Mouse (Mus musculus) kidney, embryonic 16.5 days (tissue): ENCODE measurements around the gene Serping1. TPM values are rescaled to one million over a fixed set of nuclear protein-coding genes. Genes with fewer than 3 reads are reported as not detected.
"Not testable (repeated sequence)": the region's sequence is repeated elsewhere in the genome, so short reads cannot be mapped to it uniquely, and the experiment has no call there.

ENCODE experiments used
- ATAC-seq: fragments of 200-750 bp; cut with Nextera tagmentation; 2 replicates; pipeline ENCODE4 v1.8.0; 2017; ENCODE audit warnings: moderate TSS enrichment; ENCODE audit not compliant: low FRiP score, low TSS enrichment
- H3K27ac ChIP-seq: fragments of 300-500 bp; sonication (generic); 2 replicates; pipeline ENCODE4 v1.5.1; 2014; ENCODE audit warnings: low read length
- H3K27me3 ChIP-seq: fragments of 300-500 bp; sonication (generic); 2 replicates; pipeline ENCODE4 v1.6.1; 2014; ENCODE audit warnings: low read length, control low read depth, mixed read lengths; ENCODE audit not compliant: insufficient read depth
- H3K36me3 ChIP-seq: fragments of 300-500 bp; sonication (generic); 2 replicates; pipeline ENCODE4 v1.6.1; 2014; ENCODE audit warnings: low read length, control low read depth, mixed read lengths; ENCODE audit not compliant: insufficient read depth
- H3K4me1 ChIP-seq: fragments of 300-500 bp; sonication (generic); 2 replicates; pipeline ENCODE4 v1.6.1; 2014; ENCODE audit warnings: low read length, control low read depth, mixed read lengths; ENCODE audit not compliant: insufficient read depth
- H3K4me2 ChIP-seq: fragments of 300-500 bp; sonication (generic); replicated peaks from 2 replicates; pipeline ENCODE4 v1.6.1; 2014; ENCODE audit warnings: low read depth, low read length
- H3K4me3 ChIP-seq: fragments of 300-500 bp; sonication (generic); 2 replicates; pipeline ENCODE4 v1.5.1; 2014; ENCODE audit warnings: mild to moderate bottlenecking, low read length
- H3K9ac ChIP-seq: fragments of 300-500 bp; sonication (generic); replicated peaks from 2 replicates; pipeline ENCODE4 v1.6.1; 2014; ENCODE audit warnings: low read length
- H3K9me3 ChIP-seq: fragments of 300-500 bp; sonication (generic); 2 replicates; pipeline ENCODE4 v1.6.1; 2016; ENCODE audit warnings: low read length, control low read depth
- WGBS: fragments of 180-500 bp; shearing (Covaris S2); extraction: QIAGEN DNeasy Blood & Tissue Kit; methylation state at CpG from one replicate; pipeline ENCODE4 v1.1.7; 2014; 5-methylcytosine and 5-hydroxymethylcytosine counted together
- polyA plus RNA-seq: library from polyadenylated mRNA; unstranded; fragments of >200 nt; fragmentation: Nextera tagmentation; extraction: Ambion mirVana; gene quantifications from 2 replicates; pipeline ENCODE4 v1.2.1, GENCODE M21; 2015

Serping1 gene
- polyA plus RNA-seq, 1 experiment from 2014 or later, result 115 TPM

DNA sequence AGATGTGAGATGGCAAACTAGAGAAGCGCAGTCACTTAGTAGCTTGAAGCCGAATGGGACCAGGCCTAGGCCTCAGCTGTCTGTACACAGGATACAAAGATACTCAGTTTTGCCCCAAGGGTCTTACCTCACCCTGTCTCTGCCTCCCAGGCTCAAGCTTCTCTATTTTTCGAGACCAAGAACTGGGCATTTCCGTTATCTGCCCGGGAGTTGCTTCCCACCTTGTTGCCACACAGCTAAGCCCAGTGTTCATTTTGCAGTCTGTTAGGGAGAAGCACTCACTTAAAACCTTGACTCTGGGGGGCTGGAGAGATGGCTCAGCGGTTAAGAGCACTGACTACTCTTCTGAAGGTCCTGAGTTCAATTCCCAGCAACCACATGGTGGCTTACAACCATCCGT is 28.7 kb upstream of the Serping1 start:
- Histone ChIP-seq H3K9me3 (no peaks in the 10 kb centered on the region), H3K9ac (no peak overlapping the region), H3K4me2 (no peak overlapping the region), H3K4me1 (peaks cover 4% of the 10 kb centered on the region; the same call in 1 of the 2 replicates), H3K36me3 (no peaks in the 10 kb centered on the region), H3K27me3 (no peaks in the 10 kb centered on the region), H3K4me3 (no peak overlapping the region), H3K27ac (no peak overlapping the region)
- WGBS, result 93% methylated on average over 7 of the region's 7 CpGs
- no peak for ATAC-seq

GRCm38 (mm10) chr2:84801223-84801622 is 26.0 kb upstream of the Serping1 start:
- H3K27ac ChIP-seq, H3K4me1 ChIP-seq, ATAC-seq, H3K4me2 ChIP-seq, H3K27me3 ChIP-seq, H3K9me3 ChIP-seq, H3K9ac ChIP-seq, H3K4me3 ChIP-seq, H3K36me3 ChIP-seq: not testable (repeated sequence)
- WGBS, result 78% methylated on average over 5 of the region's 5 CpGs

- H3K4me3 ChIP-seq, result no peak overlapping the region
- no peaks in the 10 kb centered on the region for H3K27me3 ChIP-seq
- H3K9ac ChIP-seq, result no peak overlapping the region
- H3K4me2 ChIP-seq, result no peak overlapping the region
- peaks cover 4% of the 10 kb centered on the region; the same call in 1 of the 2 replicates for H3K9me3 ChIP-seq
- no peak overlapping the region for H3K27ac ChIP-seq
- WGBS, result 73% methylated on average over 4 of the region's 4 CpGs
- peaks cover 4% of the 10 kb centered on the region; the same call in 1 of the 2 replicates for H3K4me1 ChIP-seq
- H3K36me3 ChIP-seq, result no peaks in the 10 kb centered on the region
- no peak for ATAC-seq
These were observed 25.1 kb upstream of the Serping1 start for GRCm38 (mm10) chr2:84800304-84800703.

GRCm38 (mm10) chr2:84799041-84799561 is 23.9 kb upstream of the Serping1 start:
- Histone ChIP-seq H3K4me2 (peak overlapping the region; percentile 95), H3K9ac (peak overlapping the region; percentile 54), H3K4me1 (peaks cover 4% of the 10 kb centered on the region; the same call in 1 of the 2 replicates), H3K9me3 (peaks cover 7% of the 10 kb centered on the region; the same call in 1 of the 2 replicates), H3K27me3 (no peaks in the 10 kb centered on the region), H3K36me3 (no peaks in the 10 kb centered on the region), H3K4me3 (peak overlapping the region; percentile 66), H3K27ac (peak overlapping the region; percentile 43; the same call in 1 of the 2 replicates)
- peak; percentile 73; the same call in 1 of the 2 replicates for ATAC-seq
- under 1% methylated on average over 16 of the region's 16 CpGs for WGBS

GRCm38 (mm10) chr2:84798493-84798921 is 23.3 kb upstream of the Serping1 start, which contains the start of gene Ube2l6:
TSS of gene Ube2l6 (plus strand) at chr2:84798828.
- ATAC-seq, result peak; percentile 87
- Histone ChIP-seq H3K4me3 (peak within 1 kb of the TSS; percentile 66), H3K9me3 (peaks cover 7% of the 10 kb centered on the region; the same call in 1 of the 2 replicates), H3K27me3 (no peaks in the 10 kb centered on the region), H3K27ac (peak within 1 kb of the TSS; percentile 43; the same call in 1 of the 2 replicates), H3K4me2 (peak within 1 kb of the TSS; percentile 95), H3K4me1 (peaks cover 4% of the 10 kb centered on the region; the same call in 1 of the 2 replicates), H3K36me3 (no peaks in the 10 kb centered on the region), H3K9ac (peak within 1 kb of the TSS; percentile 54)
- under 1% methylated on average over 21 of the region's 21 CpGs for WGBS

DNA sequence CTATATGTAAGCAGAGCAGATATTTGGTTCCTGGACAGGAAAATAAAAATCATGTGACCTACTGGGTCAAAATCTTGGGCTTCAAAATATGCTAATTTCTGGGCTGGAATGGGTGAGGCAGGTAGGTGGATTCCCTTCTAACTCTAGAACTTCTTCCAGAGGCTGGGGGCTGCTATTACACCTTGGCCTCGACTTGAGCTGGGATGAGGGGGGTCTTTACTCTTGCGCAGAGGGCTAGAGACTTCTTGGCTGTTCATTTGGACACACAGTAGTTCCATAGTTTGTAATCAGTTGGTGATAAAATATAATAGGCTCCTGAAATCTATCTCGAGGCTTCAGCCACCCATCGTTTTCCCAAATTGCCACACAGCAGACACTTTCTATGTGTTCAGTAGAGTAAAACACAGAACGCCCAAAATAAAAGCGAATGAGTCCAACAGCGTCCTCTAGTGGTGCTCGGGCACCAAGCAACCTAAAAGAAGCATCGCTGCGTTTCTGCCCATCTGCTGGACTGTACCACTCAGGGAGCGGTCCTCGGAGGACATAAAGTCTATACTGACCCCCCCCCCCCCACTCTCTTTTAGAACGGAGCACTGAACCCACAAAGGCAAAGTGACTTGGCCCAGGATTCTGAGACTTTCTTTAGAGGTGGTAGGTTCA is 22.7 kb upstream of the Serping1 start:
- peak overlapping the region; percentile 66 for H3K4me3 ChIP-seq
- peak overlapping the region; percentile 54 for H3K9ac ChIP-seq
- H3K4me2 ChIP-seq, result peak overlapping the region; percentile 95
- 0 out of 2 replicates have a peak overlapping the region, but pooled peaks have one; percentile 14 for H3K27ac ChIP-seq
- no peaks in the 10 kb centered on the region for H3K27me3 ChIP-seq
- WGBS, result 12% methylated on average over 13 of the region's 13 CpGs
- peaks cover 4% of the 10 kb centered on the region; the same call in 1 of the 2 replicates for H3K4me1 ChIP-seq
- H3K9me3 ChIP-seq, result peaks cover 7% of the 10 kb centered on the region; the same call in 1 of the 2 replicates
- H3K36me3 ChIP-seq, result no peaks in the 10 kb centered on the region
- peak; percentile 69 for ATAC-seq

DNA sequence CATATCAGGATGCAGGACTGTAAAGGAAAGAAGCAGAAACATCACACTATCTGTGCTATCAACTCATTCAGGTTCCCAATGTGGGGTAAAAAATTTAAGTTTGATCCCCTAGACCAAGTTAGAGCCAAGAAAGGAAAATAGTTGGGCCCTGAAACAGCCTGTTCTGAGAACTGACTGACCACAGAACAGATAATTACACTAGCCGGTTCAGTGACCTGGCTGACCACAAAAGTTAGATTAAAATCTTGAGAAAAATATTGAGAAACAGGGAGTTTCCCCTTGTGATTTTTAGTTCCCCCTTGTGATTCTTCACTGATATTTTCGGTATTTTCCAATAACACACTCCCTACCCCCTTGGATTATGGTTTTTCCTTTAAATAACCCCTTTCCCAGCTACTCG is 18.6 kb upstream of the Serping1 start:
- WGBS, result 81% methylated on average over 3 of the region's 3 CpGs
- no peak for ATAC-seq
- H3K27me3 ChIP-seq, result no peaks in the 10 kb centered on the region

GRCm38 (mm10) chr2:84793154-84793553 is 17.9 kb upstream of the Serping1 start:
- no peak overlapping the region for H3K27ac ChIP-seq
- no peak for ATAC-seq
- peaks cover 7% of the 10 kb centered on the region; the same call in 1 of the 2 replicates for H3K9me3 ChIP-seq
- H3K4me2 ChIP-seq, result no peak overlapping the region
- no peak overlapping the region for H3K4me3 ChIP-seq
- no peaks in the 10 kb centered on the region for H3K36me3 ChIP-seq
- H3K9ac ChIP-seq, result no peak overlapping the region
- H3K27me3 ChIP-seq, result no peaks in the 10 kb centered on the region
- no peaks in the 10 kb centered on the region for H3K4me1 ChIP-seq
- WGBS, result 80% methylated on average over 3 of the region's 3 CpGs

More for the DNA sequence above, 18.6 kb upstream of the Serping1 start:
- Histone ChIP-seq H3K36me3 (no peaks in the 10 kb centered on the region), H3K4me3 (no peak overlapping the region), H3K4me2 (no peak overlapping the region), H3K27ac (no peak overlapping the region), H3K9ac (no peak overlapping the region), H3K9me3 (peaks cover 7% of the 10 kb centered on the region; the same call in 1 of the 2 replicates), H3K4me1 (no peaks in the 10 kb centered on the region)

GRCm38 (mm10) chr2:84792516-84792915 is 17.3 kb upstream of the Serping1 start:
- Histone ChIP-seq H3K4me2 (no peak overlapping the region), H3K4me3 (no peak overlapping the region), H3K9ac (no peak overlapping the region), H3K27me3 (no peaks in the 10 kb centered on the region), H3K9me3 (peaks cover 7% of the 10 kb centered on the region; the same call in 1 of the 2 replicates), H3K36me3 (no peaks in the 10 kb centered on the region), H3K4me1 (no peaks in the 10 kb centered on the region), H3K27ac (no peak overlapping the region)
- 66% methylated on average over 3 of the region's 3 CpGs for WGBS
- ATAC-seq, result no peak

DNA sequence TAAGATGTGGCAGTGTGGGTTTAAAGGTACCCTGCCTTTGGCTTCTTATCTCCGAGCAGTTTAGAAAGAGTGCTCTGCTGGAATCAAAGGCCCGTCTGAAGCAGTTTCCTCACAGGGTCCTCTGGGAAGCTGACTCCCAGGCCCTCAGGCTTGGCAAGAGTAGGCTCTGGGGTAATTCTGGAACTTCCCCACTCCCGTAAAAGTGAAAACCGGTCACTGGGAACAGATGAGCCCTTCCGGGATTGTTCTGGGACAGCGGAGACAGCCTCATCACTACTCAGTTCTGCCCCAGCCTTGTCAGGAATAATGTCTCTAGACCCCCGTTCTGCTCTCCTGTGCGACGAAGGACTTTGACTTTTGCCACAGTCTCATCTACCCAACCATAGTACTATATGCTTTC is 15.2 kb upstream of the Serping1 start:
- WGBS, result 45% methylated on average over 9 of the region's 9 CpGs

More for the DNA sequence above, 15.2 kb upstream of the Serping1 start:
- Histone ChIP-seq H3K27me3 (no peaks in the 10 kb centered on the region), H3K4me2 (no peak overlapping the region), H3K9ac (no peak overlapping the region), H3K4me3 (no peak overlapping the region), H3K4me1 (no peaks in the 10 kb centered on the region), H3K9me3 (peaks cover 4% of the 10 kb centered on the region; the same call in 1 of the 2 replicates), H3K27ac (no peak overlapping the region), H3K36me3 (no peaks in the 10 kb centered on the region)
- ATAC-seq, result no peak
